Mouse (Mus musculus): ENCODE results near the gene Ccni. TPM values are rescaled to one million over a fixed set of nuclear protein-coding genes. Genes with fewer than 3 reads are reported as not detected.

Ccni gene
- total RNA-seq, 2 experiments from 2014 or later, result 284 to 293 TPM

DNA sequence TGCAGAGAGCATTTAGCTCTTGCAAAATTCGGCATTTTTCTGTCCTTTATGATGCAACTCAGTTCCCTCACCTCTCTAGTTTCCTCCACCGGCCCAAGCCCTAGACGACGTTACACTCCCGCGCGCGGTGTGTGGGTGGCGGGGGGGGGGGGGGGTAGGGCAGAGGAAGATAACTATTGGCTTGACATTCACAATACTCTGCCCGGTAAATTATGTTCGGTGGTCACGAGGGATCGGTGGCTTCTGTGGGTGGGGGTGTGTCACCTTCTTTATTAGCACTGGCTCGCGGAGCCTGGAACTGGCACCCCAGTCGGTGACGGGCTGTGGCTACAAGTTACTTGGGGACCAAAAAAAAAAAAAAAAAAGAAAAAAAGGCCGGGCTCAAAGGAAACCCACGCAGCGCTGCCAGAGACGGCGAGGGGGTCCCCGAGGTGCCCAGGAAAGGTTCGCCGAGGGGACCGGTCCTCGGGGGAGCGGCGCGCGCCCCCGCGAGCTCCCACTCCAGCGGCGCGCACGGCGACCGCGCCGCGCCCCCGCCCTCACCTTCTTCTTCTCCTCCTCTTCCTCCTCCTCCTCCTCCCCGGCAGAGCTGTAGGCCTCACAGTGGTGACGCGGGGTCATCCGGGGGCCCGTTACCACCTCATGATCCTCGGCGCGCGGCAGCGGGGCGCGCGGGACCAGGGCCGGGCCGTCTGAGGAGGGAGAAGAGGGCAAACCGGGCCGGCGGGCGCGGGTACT, 755 bp downstream of the Ccni start:
- DNase-seq (ENCODE audit: low spot score in 2 of 2), result peak; percentile 45 to 56

DNA sequence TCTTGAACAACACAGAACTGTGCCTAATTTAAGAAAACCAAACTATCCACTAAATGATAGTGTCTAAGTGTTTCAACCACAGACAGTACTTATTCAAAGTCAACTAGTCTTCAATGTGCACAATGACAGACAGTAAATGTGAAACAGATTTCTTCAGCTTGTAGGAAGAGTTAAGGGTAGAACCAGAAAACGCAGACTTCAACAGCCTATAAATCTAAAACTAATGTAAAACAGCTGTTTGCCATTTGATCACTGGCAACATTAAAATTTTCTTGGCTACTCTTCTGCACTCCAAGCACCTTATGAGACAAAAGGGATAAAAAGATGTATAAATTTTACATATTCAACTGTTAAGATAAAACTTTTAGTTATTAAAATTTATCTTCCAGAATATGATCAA, 5.1 kb downstream of the Ccni start:
- no peak for DNase-seq (ENCODE audit: low spot score in 2 of 2)

DNA sequence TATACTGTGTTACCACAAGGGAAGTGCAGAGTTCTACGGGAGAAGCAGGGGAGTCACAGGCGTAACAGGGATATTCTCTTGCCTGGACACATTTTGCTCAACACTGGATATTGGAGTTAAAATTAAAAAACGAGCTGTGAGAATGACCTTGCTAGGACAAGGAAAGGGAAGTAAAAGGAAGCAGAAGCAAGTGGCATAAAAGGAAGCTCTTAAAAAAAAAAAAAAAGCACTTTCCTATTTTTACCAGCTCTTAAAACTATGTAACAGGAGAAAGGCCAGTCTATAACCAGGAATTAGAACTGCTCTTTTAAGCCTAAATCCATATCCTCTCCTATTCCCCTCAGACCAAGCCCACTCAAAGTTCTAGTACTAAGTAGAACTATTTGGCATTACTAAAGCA, 8.1 kb downstream of the Ccni start:
- no peak for DNase-seq (ENCODE audit: low spot score in 2 of 2)

DNA sequence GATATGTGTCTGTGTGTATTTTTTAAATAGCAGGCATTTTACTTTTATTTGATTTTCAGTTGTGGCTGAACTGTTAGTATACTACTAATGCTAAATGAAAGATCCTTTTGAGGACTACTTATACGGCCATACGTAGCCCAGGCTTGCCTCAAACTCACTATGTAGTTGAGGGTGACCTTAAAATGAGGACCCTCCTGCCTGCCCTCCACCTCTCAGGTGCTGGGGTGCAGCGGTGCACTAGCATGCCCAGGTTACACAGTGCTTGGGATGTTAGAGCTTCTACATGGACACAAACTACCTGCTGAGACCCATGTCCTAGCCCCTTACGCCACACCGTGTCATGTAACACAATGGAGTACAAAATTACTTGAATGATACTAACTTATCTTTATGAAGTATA, 15.9 kb downstream of the Ccni start:
- no peak for DNase-seq (ENCODE audit: low spot score in 2 of 2)

DNA sequence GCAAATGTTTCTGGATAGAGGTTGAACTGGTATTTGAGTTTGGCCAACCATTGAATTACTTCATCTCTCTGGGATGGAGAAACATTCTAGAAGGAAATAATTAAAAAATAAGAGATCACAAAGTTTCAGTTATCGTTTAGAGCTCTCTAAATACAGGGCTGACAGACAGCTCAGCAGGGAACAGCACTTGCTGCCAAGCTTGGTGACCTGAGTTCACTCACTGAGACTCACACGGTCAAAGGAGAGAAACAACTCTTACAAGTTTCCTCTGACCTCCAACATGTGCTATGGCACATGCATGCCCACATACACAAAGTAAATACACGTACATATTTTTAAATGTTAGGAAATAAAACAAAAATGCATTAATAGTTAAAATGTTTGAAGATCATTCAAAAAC, 16.7 kb downstream of the Ccni start:
- DNase-seq (ENCODE audit: low spot score in 2 of 2), result no peak

DNA sequence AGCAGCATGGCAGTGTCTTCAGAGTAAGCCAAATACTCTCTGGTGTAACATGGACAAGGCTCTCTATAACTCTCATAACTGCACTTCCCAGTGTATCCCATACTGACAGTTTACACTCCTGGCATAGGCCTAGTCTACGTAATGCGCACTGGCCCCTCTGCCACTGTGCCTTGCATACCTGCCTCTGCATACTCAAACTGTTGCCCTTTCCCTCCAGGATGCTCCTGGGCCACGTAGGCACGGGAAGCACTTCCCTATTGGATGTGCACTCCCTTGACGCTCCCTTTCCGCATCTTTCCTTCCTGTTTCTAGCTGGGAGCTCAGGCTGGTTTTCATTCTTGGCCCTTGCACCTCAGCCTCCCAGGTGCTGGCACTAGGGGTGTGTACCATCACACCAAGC, 21.7 kb downstream of the Ccni start:
- no peak for DNase-seq (ENCODE audit: low spot score in 2 of 2)

DNA sequence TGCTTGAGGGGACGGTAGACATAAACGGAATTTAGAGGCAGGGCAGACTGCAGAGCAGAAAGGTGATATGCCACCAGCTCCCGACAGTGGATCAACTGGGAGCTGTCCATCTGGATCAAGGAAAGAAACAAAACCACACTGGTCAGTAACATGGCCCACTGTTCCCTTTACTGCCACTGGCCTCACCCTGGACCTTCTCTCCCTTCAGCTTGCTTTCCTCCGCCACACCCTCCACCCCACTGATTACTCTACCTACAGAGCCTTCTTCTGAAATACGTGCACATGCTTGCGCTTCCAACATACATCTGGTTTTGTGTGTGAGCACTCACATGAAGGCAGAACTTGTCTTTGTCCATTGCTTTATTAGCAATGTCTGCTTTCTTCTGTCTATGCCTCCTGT, 23.0 kb downstream of the Ccni start:
- DNase-seq (ENCODE audit: low spot score in 2 of 2), result no peak

DNA sequence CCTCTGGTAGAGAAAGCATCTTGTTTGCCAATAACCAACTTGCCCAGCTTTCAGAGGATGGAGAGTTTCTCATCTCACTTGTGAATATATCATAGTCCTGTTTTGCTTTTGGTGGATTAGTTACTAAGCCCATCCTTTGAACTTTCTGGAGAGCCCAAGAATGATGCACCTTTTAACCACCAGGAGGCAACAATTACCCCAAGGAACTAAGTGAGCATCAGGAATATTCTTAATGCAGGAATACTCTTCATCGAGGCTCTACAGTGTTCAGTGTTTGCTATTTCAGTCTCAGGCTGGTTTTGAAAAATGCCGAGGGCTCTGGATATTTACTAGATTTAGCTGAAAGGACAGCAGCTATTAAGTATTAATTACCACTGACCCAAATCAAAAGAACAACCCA, 26.0 kb downstream of the Ccni start:
- DNase-seq (ENCODE audit: low spot score in 2 of 2), result no peak

DNA sequence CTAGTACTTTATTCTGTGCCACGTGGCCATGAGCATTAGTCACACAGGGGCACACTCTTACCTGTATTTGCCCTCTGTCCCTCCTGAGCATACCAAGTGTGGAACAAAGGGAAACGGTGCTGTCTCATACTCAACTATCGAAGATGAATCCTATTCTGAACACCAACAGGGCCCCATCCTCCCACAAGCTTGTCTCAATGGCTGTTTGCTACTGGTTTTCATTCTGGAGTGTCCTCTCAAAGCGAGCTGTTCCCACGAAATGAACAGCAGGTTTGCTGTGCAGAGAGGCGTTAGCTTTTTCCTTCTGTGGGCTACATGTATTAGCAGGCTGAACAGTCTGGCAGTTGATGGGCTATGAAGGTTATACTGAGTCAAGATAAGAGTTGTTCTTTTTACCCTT, 27.7 kb downstream of the Ccni start:
- DNase-seq (ENCODE audit: low spot score in 2 of 2), result no peak

DNA sequence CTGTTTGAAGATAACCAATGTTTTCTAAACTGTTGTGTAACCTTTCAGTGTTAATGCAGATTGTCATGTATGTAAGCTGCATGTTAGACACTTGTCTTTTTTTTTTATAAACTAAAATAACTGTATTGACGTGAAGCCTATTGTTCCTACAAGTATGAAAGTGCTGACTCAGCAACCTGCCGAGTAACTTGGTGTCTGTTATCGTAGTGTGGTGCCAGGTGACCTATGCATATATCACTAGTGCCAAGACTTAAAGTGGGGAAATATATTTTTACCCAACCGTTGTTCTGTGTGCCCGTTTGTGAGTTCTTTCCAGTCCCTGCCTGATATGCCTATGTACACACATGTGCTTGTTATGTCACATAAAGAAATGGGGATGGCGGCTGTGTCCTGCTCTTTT, 31.6 kb downstream of the Ccni start:
- no peak for DNase-seq (ENCODE audit: low spot score in 2 of 2)

DNA sequence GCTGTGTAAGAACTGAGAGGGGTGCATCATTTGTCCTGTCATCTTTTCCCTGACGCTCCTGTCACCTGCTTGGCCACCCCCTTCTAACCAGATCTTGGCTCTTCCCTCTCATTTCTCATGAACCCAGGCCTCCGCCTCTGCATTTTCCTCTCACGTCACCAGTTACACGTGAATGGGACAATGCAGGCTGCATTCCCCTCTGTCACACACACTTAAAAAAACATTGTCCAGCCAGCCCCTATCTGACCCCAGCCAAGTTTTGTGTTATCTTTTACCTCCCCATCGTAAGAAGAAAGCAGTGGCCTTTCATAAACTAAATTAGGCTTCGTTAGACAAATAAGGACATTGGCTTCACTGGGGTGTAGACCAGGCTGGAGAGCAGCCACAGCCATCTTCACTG, 33.8 kb downstream of the Ccni start:
- DNase-seq (ENCODE audit: low spot score in 2 of 2), result no peak

DNA sequence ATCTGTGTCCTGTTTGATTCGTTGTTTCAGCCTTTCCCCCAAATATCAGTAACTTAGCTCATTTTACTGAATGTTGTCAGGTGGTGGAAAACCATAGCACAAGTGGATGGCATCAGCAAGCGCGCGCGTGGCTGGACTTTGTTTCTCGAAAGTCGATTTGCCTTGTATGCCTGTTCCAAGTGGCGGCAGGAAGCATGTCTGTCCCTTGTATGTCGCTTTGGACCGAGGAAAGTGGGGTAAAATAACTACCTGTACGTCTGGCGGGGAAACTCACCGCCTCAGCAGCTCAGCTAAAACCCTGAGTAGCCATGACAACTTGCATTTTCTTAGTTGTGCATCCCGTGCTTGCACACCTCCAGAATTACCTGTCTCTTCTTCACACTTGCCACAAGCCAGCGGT, 34.9 kb downstream of the Ccni start:
- no peak for DNase-seq (ENCODE audit: low spot score in 2 of 2)

DNA sequence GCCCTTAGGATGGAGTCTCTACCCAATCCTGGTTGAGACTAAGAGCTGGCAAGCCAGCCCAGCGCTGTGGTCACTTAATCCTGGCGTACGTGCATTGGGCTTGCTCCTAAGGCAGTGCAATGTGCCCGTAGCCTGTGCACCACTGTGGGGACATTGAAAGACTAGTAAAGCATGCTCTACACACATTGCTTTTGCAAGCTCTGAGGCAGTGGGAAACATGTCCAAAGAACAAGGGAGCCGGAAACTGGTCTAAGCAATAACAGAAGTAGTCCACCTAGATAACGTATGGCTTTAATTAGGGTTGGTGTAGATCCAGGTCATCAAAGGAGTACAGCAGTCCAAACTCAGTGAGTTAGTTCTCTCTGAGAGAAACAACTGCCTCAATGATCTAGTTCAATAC, 37.6 kb downstream of the Ccni start:
- DNase-seq (ENCODE audit: low spot score in 2 of 2), result no peak

DNA sequence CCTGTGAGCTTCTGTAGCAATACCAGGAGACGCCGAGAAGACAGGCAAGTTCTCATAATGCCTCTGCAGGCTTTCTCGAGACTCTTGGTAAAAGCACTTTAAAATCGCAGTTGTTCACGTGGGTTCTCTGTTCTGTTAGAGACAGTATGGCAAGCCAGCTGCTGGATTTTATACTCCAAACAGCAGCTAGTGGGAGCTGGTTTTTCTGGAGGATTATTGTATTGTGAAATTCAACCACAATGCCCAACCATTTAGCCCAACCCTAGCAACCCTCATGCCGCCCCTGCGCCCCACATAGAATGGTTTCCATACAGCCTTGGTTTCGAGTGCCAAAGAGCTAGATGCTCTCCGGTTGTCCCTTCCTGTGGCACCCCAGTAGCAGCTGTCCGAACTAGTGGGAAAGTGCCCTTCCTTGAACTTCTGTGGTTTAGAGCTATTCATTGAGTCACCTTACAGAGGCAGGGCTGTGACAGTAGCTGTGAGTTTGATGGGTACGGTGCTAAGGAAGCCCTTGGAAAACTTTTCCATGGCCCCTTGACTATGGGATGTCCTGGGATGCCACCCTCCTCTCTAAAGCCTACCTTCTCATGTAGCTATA, 38.3 kb downstream of the Ccni start:
- no peak for DNase-seq (ENCODE audit: low spot score in 2 of 2)

DNA sequence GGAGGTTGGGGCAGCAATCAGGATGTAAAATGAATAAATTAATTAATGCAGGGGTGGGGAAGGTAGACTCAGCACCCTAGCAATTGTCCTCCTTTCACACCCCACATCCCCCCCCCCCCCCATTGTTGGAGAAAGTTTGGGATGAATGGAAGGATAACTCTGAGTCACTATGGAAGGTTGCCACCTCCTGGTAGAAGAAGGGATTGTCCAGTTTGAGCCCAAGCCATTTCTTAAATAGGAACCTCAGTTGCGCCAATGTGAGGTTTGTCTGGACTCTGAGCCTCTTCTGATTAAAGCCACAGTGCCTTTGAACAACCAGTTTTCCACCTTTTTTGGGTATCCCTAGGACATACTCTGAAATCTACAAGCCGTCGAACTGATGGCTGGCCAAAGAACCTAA, 42.8 kb downstream of the Ccni start:
- DNase-seq (ENCODE audit: low spot score in 2 of 2), result peak; percentile 64 to 72

DNA sequence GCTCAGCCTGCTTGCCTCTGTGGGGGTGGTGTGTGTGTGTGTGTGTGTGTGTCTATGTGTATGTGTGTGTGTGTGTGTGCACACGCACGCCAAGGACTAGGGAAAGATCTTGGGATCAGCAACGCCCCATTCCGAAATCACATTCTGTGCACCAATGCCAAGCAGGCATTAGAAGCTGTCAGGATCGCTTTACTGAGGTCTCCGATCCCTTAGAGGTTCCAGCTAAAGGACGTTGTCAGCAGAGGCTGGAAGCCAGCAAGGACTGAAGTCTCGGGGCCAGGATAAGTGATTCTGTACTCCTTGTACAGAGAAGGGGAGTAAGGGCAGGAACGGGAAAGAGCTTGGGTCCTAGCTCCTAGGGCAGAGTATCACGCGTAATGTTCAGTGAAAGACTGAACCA, 51.9 kb downstream of the Ccni start:
- no peak for DNase-seq (ENCODE audit: low spot score in 2 of 2)

DNA sequence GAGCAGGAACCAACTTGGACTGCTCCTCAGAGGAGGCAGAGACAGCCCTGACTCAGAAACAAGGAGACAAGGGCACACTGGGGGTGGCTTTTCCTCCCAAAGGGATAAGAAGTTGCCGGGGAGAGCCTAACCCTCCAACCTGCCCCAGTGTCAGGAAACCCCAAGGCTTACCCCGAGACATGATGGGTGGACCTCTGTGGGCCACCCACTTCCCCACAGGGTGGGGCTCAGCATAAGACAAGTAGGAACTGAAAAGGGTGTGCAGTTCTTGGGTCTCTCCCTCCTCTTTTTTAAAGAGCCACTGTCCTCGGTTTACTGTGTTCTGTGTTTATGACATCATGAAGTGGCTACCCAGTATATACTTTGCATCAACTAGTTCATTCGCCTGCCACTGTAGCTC, 53.8 kb downstream of the Ccni start:
- DNase-seq (ENCODE audit: low spot score in 2 of 2), result no peak

DNA sequence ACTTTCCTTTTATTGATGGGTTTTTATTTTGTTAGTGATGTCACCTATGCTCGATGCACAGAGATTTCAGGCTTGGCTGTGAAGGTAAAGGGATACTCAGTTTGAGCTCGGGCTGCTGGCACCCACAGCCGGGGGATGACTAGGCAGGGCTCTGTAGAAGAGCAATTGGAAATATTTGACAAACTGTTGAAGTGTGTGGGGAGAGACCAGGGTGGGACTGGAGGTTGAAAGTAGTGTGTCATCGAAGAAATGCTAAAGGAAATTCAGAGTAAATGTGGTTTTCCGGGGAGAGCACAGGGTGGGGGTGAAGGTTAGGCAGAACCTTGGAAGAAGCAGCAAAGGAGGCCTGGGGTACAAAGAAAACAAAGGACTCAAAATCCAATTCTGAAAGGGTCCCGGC, 54.3 kb downstream of the Ccni start:
- DNase-seq (ENCODE audit: low spot score in 2 of 2), result no peak

DNA sequence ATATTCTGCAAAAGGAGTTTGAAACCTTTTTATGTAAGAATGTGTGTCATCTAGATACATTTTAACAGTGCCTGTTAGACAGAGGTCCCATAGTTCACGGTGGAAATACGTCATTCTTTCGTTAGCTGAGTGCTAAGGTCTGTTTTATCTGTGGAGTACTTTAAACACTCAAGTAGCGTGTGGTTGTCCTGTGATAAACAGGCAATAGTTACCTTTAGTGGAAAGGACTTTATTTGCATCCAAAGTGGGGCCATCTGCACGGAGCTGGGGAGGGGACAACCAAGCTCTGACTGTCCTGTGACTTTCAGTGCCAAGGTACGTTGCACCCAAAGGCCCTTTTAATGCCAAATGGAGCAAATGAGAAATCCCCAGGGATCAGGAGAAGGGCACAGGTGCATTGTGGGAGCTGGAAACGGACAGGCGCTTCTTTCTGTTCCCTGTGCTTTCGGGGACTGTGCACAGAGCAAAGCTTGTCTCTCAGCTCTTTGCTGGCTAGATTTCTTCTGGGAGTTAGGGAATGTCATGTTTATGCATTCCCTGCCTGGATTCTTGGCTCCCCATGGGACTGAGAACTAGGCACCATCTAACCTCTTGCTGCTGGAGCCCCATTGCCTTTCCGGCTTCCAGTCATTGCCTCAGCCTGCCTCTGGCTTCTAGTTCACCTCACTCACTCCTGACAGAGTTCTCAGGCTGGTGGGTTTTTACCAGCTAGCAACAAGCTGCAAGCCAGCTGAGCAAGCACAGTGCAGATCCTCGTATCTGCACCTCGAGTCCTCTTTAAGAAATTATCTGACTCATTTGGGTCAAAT, 56.1 kb downstream of the Ccni start:
- DNase-seq (ENCODE audit: low spot score in 2 of 2), result no peak

DNA sequence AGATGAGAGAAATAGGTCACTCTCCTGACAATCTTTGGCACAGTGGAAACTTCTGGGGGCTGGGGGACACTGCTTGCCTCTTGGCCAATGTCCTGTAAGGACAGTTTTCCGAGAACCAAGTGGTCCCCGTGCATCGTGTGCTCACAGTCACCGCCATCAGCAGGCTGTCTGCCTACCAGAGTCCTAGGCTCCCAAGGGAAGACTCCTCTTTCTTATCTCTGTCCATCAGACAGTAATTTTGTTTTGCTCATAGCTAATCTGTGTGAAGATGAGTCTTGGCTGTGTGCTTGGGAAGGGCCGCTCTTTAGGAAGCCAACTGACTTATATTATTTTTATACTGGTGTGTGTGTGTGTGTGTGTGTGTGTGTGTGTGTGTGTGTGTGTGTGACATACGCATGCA, 60.8 kb downstream of the Ccni start:
- DNase-seq (ENCODE audit: low spot score in 2 of 2), result no peak

DNA sequence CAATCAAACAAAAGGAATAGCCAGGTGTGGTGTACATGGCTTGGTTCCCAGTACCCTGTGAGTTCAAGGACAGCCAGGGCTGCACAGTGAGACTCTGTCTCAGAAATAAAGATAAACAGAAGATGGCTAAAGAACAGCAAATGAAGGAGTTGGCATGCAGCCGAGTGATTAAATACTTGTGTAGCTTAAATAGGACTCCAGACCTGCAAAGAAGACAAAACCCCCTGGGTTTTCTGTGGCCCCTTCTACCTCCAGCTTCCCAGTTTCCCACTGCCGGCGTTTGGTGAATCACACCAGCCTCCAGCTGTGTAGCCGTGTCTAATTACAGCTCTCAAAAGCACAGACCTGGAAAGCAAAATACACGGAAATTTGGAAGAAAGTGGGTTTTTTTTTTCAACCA, 61.4 kb downstream of the Ccni start:
- no peak for DNase-seq (ENCODE audit: low spot score in 2 of 2)

DNA sequence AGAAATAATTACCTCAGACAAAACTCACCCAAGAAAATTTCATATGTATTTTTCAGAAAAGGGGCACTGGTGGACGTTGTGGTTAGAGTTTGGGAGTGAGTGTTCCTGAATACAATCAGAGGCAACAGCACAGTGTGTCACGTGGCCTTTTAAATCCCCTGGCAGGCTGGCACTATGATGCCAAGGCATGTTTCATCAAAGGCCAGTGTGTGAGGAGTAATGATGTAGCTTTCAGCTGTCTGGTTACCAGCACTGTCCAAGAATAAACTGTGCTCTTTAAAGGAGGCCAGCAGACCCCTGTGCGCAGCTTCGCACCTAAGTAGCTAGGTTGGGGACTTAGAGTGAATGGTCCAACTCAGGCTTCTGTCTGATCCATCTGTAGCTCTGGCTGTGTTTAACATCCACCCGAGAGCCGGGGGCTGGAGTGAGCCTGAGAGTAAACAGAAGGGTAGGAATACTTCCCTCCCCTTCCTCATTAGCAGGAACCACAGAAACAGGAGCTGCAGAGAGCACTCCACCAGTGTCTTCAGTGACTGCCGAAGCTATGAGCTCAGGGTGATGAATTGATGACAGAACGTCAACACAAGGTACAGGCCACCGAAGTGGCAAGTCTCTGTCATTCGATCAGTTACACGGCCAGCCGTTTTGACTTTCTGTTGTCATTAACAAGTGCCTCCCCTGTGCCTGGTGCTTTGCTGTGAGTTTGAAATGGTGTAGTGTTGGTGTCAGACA, 62.8 kb downstream of the Ccni start:
- DNase-seq (ENCODE audit: low spot score in 2 of 2), result no peak

Data from left cerebral cortex, adult 18-20 months (tissue).